Mouse (Mus musculus) spleen, postnatal 14 days (tissue): Measurements from ENCODE around the gene Lamc2.

Experiments
- DNase-seq, 2 experiments: peaks; one replicate each; pipeline ENCODE4 v3.0.0; 2021 to 2022; ENCODE audit warnings: low spot score in 2 of 2

The Lamc2 gene

DNA sequence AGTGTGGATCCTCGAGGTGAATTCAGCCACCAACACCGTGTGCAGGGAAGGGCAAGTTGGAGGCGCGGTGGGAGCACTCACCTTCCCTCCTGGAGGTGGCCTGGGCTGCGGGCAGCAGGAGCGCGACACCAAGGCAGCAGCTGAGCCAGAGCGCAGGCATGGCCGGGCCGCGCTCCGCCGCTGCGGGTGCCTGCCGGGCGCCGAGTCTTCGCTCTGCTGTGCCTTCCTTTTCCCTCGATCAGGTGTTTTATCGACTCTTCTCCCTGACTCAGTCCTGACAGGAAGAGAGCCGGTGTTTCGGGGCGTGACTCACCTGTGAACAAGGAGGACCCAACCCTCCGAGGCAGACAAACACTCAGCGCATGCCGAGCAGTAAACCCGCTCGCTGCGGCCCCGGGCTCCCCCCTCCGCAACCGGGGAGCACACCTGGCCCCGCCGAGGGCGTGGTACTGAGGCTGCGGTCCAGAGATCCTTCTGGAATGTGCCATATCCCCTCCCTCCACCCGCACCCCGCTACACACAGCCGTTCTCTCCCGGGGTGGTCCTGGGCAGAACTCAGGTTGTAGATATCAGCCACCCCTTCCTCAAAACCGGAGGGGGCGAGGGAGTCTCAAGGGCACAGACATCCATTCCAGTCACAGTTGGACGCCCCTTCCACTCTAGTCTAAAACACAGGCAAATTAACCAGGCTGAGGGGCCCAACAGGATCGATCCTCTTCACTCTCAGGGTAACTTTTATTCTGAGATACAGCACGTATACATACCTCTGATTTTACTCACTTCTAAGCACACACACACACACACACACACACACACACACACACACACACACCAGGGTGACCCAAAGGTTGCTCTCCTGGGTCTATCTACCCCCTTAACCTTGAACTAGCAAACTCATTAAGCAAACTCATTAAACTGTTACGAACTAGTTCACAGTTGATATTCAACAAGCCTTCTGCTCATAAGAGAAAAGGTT is at the start of gene Lamc2:
TSS of gene Lamc2 (minus strand) at position 620 of the 976 bp plus-strand sequence.
- DNase-seq, result no peak

DNA sequence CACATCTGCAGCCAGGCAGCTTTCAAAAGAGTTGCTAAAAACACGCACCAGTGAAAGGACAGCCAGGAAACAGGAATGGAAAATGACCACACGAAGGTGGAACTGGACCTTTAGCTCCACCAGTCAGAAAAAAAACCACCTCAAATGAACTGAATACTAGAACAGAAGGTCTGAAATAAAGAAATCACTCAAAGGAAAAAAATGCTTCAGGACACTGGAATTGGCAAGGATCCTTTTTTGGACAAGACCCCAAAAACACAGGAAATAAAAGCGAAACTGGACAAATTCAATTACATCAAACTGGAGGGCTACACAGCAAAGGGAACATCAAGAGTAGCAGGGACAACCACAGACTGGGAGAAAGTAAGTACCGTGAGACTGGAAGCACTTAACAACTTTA is 49.3 kb upstream of the Lamc2 start:
- DNase-seq, result no peak

DNA sequence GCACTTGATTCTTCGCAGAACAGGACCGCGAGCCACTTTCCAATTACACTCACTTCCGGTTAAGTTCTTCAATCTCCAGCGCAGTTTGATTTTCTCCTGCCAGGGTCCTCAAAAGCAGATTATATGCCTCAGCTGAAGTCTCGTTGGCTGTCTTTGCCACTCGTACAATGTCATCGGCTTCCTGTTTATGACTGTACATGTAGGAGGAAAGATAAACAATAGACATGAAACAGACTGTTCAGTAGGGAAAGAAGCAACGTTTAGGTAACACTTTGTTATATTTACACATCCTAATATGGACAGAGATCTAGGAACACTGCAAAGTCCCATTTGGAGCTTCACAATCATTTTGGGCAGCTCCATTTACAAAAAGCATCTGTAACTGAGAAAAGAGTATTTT is 45.4 kb upstream of the Lamc2 start:
- DNase-seq, result no peak

DNA sequence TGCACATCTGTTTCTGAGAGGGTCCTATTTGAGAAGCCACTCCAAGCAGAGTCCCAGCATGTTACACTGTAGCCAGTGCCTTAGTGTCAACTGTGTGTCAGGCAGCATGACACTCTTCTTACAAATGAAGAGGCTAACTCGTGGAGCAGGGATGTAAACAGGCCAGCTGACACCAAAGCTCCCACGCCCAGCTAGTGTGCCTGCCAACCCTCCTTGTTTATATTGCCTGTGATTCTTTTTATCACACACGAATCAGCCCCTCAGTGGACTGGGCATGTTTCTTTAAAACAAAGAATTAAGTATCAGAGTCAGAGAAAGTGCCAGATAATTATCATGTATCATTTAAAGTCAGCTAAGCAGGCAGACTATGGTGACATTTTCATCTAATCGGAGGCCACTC is 41.7 kb upstream of the Lamc2 start:
- no peak for DNase-seq

DNA sequence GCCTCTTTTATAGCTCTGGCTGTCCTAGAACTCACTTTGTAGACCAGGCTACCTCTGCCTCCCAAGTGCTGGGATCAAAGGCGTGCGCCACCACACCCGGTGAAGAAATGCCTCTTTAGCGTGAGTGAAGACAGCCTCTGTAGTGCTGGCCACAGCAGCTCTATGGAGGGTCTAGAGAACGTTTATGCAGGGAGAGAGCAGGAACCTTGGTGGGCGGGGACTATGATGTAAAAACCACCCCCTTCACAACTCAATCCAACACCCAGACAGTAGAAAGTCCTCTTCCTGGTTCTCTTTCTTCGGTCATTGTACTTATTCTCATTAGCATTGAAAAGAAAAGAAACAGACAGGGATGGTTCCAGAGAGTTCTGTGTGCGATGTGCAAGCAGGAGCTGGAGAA is 40.8 kb upstream of the Lamc2 start:
- DNase-seq, result no peak

DNA sequence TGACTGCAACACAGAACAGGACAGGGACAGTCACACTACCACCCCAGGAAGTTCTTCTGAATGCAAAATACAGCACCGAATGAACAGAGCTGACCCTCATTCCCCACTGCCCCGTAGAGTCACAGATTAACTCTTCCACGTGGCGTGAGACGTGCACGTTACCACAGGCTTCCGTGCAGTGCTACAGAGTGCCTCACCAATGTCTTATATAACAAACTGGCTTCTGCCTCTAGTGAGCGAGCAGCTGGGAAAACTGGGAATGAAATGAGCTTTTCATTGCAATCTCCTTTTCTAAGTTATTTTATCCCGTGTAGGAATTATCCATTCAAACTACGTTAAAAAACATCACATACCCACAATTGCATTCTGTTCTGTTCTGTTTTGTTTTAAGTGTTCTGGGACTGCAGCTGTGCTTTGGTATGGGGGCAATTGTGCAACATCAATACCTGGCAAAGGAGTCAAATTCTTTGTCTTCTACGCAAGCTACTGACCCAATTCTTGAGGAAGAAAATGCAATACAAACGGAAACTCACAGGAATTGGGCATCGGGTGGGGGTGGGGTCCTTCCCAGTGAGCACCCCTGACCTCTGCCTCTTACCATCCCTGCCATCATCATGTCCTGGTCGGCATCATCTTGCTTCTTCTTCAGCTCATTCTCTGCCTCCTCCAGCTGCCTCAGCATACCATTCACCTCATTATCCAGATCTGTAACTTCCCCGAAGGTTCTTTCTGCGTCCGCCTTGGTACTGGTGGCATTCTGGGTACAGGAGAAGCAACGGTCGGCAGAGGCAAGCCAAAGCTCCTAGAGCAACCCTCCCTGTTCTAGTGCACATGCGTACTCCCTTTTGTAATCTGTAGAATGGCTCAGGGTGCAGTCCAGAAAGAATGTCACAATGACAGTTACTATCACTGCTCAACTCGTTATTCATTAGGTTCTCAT is 39.8 kb upstream of the Lamc2 start:
- no peak for DNase-seq

DNA sequence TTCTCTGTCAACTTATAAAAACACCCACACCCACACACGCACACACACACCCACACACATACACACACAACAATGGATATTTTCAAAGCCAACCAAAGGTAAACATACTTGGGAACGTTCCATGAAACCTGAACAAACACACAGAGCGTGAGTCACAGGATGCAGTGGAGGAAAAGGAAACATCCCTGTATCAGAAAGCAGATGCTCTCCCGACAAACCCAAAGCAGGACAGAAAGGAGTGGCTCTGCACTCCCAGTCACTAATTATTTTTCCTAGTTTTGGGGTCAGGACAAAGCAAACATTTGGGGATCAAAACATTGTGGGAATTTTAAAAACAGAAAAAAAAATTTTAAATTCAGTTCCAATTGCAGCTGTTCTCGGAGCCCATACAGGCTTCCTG is 38.1 kb upstream of the Lamc2 start:
- DNase-seq, result no peak

DNA sequence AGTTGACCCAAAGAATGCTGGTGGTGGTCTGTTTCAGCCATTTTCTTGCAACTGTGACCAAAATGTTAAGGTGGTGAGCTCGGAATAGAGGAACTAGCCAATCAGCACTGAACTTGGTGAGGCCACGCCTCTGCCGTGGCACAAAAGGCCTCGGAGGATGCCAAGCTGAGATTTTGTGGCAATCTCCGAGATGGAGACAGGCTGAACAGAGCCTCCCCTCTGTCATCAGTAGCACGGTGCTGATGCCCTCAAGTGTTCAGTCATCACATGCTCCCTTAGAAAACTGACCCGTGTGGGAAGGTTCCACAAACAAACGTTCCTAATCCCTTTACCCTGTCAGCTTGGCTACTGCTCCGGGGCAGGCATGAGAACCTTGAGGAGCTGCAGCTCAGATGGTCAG is 33.1 kb upstream of the Lamc2 start:
- no peak for DNase-seq

DNA sequence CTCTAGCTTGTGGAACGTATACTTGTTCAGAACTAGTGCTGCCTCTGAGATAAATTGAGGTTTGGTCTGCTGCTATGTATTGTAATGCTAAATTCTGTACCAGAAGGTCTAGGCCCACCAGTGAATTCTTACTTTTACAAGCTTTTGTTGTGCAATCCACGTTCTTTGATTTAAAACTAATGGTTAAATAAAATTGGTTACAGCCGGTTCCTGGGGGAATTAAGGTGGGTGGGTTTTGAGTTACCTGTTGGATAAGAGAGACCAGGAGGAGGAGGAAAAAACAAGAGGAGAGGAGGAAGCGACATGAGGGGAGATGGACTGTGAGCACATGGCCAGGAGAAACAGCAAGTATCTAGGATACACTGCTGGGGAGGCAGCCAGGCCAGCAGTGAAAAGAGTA is 30.3 kb upstream of the Lamc2 start:
- no peak for DNase-seq

DNA sequence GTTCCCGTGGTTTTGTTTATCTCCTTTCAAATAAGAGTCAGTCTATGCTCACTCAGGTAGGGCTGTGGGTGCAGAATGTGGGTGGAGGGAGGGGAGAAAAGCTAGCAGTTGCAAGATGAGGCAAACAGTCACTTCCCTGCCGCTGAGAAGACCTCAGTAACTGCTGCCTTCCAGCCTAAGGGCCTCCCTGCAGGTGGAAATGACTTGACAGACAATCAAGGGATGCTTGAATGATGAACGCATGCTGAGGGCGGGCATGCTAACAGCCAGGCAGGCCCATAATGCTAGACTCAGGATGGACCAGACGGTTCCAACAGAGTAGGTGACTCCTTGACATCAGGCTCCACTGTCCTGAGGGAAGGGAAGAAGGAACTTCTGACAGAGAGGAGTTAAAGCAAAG is 29.4 kb upstream of the Lamc2 start:
- no peak for DNase-seq

DNA sequence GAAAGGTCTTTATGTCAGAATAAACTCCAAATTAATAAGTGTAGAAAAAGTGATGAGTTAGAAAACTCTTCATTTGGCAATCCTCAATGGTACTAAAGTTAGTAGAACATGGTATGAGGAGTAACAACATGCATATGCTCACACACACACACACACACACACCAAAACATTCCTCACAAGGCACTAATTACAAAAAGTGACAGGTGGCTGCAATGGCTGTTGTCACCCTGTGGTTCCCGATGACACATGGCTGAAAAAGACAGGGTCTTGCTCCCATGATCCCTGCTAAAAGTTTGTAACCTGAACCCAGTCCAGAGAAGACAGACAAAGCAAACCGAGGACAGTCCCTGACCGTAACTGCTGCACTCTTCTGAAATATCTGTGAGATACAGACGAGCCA is 24.7 kb upstream of the Lamc2 start:
- no peak for DNase-seq

DNA sequence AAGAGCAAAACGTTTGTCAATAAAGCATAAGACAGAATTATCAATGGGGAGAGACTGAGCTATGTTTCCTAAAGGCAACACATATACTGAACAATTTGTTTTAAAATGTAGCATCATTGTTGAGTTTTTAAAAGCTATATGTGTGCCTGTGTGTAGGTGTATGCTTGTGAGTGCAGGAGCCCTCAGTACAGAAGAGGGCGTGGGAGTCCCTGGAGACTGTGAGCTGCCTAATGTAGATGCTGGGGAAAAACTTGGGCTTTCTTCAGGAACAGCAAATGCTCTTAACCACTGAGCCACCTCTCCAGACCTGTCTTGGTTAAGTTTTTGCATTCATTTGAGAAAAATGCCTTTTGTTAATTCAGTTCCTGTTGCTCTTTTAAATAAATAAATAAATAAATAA is 24.0 kb upstream of the Lamc2 start:
- DNase-seq, result no peak

DNA sequence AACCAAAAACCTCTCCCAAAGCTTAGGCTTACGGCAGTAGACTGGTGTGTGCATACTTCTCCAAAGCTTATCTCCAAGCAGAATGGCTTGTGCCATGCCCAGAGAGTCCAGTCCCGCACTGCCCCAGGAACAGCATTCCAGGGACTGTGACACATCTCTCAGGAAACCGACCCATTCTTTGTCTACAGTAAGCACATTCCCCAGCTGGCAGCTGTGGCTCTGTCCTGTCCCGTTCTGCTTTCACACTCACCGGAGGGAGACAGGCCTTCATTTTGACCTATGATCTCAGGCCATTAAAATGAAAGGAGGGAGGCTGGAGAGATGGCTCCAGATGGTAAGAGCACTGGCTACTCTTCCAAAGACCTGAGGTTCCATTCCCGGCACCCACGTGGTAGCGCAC is 15.9 kb upstream of the Lamc2 start:
- DNase-seq, result no peak

DNA sequence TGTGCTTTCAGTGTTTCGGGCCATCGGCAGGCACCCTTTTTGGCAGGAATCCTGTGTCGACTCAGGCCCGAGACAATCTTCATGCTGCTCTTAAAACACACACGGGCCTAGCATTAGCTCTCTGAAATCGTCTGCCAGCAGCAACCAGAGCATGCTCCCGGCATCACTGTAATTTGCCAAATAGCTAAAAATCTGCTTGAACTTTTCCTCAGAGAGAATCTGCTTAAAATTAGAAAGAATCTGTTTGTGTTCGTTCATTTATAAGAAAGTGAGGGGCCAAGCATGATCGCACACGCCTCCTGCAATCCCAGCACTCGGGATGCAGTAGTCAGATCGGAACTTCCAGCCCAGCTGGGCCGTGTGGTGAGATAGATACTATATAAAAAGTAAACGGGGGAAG is 15.2 kb upstream of the Lamc2 start:
- DNase-seq, result no peak

DNA sequence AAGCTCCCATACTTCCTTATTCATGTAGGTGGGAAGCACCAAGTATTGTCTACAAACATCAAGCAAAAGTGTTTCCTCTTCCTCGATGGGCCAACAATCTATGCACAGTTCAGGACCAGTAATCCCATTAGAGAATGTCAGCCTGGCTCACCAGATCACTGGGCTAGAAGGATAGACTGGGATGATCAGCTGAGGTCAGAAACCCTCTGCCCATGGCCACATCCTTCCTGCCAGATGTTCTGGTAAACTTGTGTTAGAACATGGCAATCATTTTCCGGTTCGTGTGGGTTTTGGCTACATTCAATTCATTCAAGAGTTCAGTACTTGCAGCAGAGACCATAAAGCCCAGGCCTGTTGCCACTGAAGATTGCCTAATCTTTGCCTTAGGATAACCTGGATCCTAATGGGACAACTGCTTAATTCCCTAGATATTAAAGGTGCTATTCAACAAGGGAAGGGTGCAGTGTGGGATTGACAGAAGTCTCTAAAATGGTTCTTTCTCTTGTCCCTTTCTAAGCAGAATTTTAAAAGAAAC is 11.1 kb upstream of the Lamc2 start:
- no peak for DNase-seq

DNA sequence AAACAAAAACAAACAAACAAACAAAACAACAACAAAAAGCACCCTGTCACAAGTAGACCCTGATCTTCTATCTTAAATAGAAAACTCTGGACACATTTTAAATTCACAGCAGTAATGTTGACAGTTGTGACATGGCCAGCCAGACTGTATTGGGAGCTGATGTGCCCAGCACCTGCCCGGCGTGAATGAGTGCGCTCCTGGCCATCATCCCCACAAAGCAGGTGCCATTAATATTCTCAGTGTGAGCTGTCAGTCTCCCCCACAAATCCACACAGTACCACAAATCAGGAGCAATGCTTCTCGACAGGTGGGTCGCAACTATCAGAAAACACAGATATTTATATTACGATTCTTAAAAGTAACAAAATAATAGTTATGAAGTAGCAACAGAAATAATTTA is 6.7 kb upstream of the Lamc2 start:
- DNase-seq, result no peak

DNA sequence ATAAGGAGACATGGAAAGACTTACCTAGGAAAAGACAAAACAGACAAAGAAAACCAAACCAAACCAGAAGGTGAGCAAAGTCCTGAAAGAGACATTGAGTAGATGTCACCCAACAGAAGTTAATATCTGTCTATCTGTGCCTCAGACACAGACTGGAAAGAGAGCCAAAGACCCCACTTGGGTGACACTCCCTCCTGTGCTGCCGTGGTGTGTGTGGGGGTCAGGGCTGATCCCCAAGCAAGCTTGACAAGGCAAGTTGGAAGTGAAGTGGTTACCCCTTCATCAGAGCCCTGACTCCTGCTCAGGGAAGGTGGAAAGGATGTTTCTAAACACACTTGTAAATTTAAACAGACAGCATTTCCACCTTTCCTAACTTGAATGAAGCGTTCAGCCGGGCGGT is 6.1 kb upstream of the Lamc2 start:
- no peak for DNase-seq

DNA sequence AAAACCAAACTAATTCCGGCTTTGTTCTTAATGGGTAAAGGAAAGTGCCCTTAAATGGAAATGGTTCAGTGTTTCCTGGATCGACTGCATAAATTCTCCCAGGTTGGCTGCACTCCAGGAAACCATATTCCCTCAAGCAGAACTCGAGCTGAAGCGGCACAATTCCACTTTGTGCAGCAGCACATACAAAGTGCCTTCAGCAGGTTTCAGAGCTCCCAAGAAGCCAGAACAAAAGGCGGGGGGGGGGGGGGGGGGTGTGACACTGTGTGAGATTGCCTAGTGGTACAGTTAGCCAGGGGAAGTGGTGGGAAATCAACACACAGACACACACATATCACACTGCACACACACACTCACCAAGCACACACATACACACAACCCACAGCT is 5.7 kb upstream of the Lamc2 start:
- no peak for DNase-seq

DNA sequence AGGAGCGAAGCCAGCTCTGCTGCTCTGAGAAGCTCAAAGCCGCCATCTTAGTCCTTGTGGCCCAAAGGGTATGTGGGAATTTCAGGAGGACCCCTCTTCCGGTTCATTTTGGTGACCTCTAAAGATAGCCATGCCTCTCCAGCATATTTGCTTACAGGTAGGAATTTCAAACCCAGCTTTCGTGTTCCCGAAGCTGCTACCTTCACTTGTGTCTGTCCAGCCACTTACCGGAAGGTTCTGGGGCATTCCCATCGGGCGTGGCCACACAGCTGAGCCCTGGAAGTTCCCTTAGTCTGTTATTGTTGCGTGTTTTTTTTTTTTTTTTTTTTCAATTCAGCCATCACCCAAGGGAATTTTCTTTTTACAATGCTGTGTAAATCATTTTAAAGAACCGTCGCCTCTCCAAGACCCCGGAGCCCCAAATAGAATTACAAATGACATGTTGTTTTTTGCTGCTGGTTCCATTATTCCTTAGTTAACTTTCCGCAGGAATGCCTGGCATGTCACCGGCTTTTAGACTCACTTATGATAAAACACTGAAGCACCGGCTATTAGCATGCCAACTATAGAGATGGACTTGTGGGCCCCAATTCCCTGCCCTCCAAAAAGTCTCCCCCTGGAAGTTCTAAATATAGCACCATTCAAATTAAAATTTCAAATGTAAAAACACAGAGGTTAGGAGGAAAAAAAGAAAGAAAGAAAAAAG is 5.1 kb upstream of the Lamc2 start:
- no peak for DNase-seq

DNA sequence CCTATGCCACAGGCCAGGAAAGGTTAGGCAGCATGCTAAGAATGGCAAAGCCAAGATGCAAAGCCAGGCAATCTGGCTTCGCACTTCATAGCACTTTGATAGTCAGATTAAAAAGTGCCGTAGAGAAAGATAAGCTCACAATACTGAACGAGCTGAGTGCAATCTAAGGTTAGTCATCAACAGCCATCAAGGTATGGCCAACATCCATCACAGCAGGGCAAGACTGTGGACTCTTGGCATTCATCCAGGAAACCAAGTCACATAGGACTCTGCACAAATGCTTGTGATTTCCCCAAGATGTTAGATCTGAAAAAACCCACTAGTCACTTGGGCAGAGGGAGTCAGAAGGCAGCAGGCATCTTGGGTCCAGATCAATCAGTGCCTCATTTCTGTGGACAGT is 1.8 kb upstream of the Lamc2 start:
- DNase-seq, result no peak

DNA sequence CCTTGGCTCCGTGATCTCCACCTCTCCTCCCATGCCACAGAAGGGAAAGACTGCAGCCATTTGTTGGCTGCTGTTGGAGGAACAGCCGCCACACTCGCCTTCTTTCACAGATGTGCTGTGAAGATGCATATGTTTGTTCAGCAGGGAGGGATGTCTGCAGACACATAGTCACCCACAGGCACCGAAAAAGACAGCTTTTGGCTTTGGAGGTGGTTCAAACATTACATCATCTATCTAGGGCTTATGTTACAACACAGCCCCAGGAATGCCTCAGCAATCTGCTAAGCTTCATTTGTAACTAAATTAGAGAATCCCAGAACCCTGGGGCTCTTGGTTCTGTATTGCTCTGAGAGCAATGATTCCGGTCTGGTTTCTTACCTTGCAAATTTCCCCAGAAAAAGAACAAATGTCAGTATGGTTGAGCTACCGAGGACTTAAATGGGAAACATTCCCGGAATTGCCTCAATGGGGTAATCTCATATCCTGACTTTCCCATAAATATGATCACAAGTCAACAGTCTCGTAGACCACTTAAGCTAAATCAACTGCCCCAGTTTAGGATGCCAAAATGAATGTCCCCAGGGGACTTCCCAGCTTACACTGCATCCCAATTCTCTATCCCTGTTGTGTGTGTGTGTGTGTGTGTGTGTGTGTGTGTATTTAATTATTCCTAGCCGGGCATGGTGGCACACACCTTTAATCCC is 5.5 kb downstream of the Lamc2 start:
- DNase-seq, result no peak
